Mouse (Mus musculus) spleen, adult 2 months (tissue): ENCODE measurements at regions not wholly inside any gene's neighbourhood (a gene's known extent, or its start where the extent isn't known, plus 50 kb on each side); places are given as distances from the start of the nearest gene placed in this dataset.

Source experiments
- DNase-seq, 2 experiments: peaks; one replicate each; pipeline versions ENCODE4 v3.0.0 to v3.0.0-alpha.2; 2012 to 2021; ENCODE audit warnings: low spot score in 2 of 2, low read depth in 1 of 2
- H3K27ac ChIP-seq: fragments of 200-500 bp; 2 replicates; pipeline ENCODE4 v1.5.1; 2012; ENCODE audit warnings: low read length, inconsistent platforms; ENCODE audit not compliant: insufficient read depth
- H3K27me3 ChIP-seq: fragments of 200-500 bp; 2 replicates; pipeline ENCODE4 v1.6.1; 2012; ENCODE audit warnings: mild to moderate bottlenecking, moderate library complexity, low read length, inconsistent platforms; ENCODE audit not compliant: control insufficient read depth, insufficient read depth
- H3K36me3 ChIP-seq: fragments of 200-500 bp; 2 replicates; pipeline ENCODE4 v1.6.1; 2012; ENCODE audit warnings: mild to moderate bottlenecking, low read length, inconsistent platforms; ENCODE audit not compliant: control insufficient read depth, insufficient read depth
- H3K4me1 ChIP-seq: fragments of 200-500 bp; 2 replicates; pipeline ENCODE4 v1.6.1; 2011; ENCODE audit warnings: inconsistent platforms; ENCODE audit not compliant: control insufficient read depth, insufficient read depth, insufficient read length
- H3K4me3 ChIP-seq: fragments of 200-500 bp; 2 replicates; pipeline ENCODE4 v1.5.1; 2011; ENCODE audit warnings: mild to moderate bottlenecking, inconsistent platforms; ENCODE audit not compliant: insufficient read depth, insufficient read length; ENCODE audit errors: extremely low read depth
- CTCF ChIP-seq: fragments of 200-500 bp; IDR thresholded peaks from 2 replicates; pipeline ENCODE4 v1.5.1; 2011; ENCODE audit warnings: mild to moderate bottlenecking, inconsistent platforms; ENCODE audit not compliant: insufficient read depth, insufficient read length, insufficient replicate concordance; ENCODE audit errors: extremely low read depth
- POLR2A ChIP-seq: fragments of 200-500 bp; IDR thresholded peaks from 2 replicates; pipeline ENCODE4 v1.6.1; 2011; ENCODE audit warnings: low read depth, low read length, inconsistent platforms
- WGBS: fragments of 180-500 bp; shearing (Covaris S2); methylation state at CpG from one replicate; pipeline ENCODE4 v1.1.7; 2018; 5-methylcytosine and 5-hydroxymethylcytosine counted together

- TF ChIP-seq POLR2A (no peak), CTCF (no peak)
- no peak overlapping the region for H3K4me3 ChIP-seq
- H3K4me1 ChIP-seq, result no peaks in the 10 kb centered on the region
- DNase-seq, result no peak
- no peaks in the 10 kb centered on the region for H3K27me3 ChIP-seq
- H3K27ac ChIP-seq, result no peak overlapping the region
- WGBS, result 85% methylated on average over 3 of the region's 3 CpGs
- no peaks in the 10 kb centered on the region for H3K36me3 ChIP-seq
These were observed 213.6 kb upstream of the Nmur2 start for GRCm38 (mm10) chr11:56254437-56254836.

- Histone ChIP-seq H3K27ac (no peak overlapping the region), H3K27me3 (no peaks in the 10 kb centered on the region), H3K36me3 (no peaks in the 10 kb centered on the region), H3K4me3 (no peak overlapping the region), H3K4me1 (no peaks in the 10 kb centered on the region)
- TF ChIP-seq CTCF (no peak), POLR2A (no peak)
- 31% methylated on average over 4 of the region's 4 CpGs for WGBS
- no peak for DNase-seq
These were observed 206.6 kb upstream of the Nmur2 start for GRCm38 (mm10) chr11:56247333-56247823.

DNA sequence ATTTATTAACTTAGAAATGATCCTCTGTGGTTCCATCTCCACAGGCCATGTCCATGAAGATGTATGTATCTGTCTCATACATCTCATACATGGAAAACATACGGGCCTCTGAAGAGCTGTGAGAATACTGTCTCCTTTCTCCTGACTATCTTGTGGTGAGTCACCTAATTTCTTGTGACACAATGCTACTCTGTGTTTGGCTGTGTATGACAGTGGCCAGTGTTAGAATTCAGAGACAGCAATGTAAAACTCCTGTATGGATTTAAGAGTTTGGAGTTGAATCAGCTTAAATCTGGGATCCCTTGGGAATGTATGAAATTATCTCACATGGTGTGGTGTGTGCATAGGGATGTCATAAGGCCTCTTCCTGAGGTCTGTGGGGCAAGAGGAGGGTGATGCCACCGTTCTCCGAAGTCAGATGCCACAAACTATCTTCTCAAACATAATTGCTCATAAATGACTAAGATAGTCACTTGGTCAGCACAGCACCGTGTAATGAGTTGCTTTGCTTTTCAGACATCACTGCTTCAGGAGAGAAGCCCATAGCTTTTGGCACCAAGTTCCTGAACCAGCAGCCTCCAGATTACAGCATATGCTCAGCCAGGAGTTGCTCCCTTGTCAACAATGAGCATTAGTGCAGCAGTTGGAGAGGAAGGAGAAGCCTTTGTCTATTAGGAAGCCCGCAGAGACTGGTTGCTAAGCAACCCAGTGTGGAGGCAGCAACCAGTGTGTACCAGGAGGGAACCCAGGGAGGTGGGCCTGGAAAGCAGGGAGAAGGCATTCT lies 205.9 kb upstream of the Nmur2 start:
- Histone ChIP-seq H3K27ac (no peak overlapping the region), H3K36me3 (no peaks in the 10 kb centered on the region), H3K27me3 (no peaks in the 10 kb centered on the region), H3K4me1 (no peaks in the 10 kb centered on the region), H3K4me3 (no peak overlapping the region)
- TF ChIP-seq POLR2A (no peak), CTCF (no peak)
- 60% methylated on average over 5 of the region's 5 CpGs for WGBS
- DNase-seq, result no peak

DNA sequence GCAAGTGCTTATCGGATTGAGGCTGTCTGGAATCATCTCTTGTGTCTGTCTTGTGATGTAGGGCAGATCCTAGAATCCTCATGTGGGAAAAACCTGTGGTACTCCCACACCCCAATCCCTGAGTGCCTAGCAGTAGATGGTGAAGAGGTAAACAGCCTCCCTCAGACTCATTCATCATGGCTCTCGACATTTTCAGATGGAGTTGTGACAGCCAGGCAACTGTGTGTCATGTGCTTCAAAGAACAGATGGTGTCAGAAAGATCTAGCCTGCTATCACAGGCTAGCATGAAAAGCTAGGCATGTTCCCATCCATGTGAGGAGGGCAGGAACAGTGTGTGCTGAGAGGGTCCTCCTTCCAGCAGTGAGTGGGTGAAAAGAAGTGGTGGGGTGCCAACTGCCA lies 204.1 kb upstream of the Nmur2 start:
- WGBS, result 69% methylated on average over 2 of the region's 2 CpGs
- Histone ChIP-seq H3K27me3 (no peaks in the 10 kb centered on the region), H3K36me3 (no peaks in the 10 kb centered on the region), H3K4me3 (no peak overlapping the region), H3K4me1 (no peaks in the 10 kb centered on the region), H3K27ac (no peak overlapping the region)
- TF ChIP-seq POLR2A, result no peak
- DNase-seq, result no peak

- H3K27ac ChIP-seq, result no peak overlapping the region
- no peaks in the 10 kb centered on the region for H3K36me3 ChIP-seq
- H3K4me1 ChIP-seq, result no peaks in the 10 kb centered on the region
- no peaks in the 10 kb centered on the region for H3K27me3 ChIP-seq
- WGBS, result 83% methylated on average over 8 of the region's 8 CpGs
- no peak for DNase-seq
- TF ChIP-seq CTCF (no peak), POLR2A (no peak)
- no peak overlapping the region for H3K4me3 ChIP-seq
These were observed 202.6 kb upstream of the Nmur2 start for GRCm38 (mm10) chr11:56243447-56243846.

GRCm38 (mm10) chr11:56238745-56239144 lies 197.9 kb upstream of the Nmur2 start:
- Histone ChIP-seq H3K27me3 (no peaks in the 10 kb centered on the region), H3K27ac (no peak overlapping the region), H3K4me3 (no peak overlapping the region), H3K4me1 (no peaks in the 10 kb centered on the region), H3K36me3 (no peaks in the 10 kb centered on the region)
- TF ChIP-seq POLR2A (no peak), CTCF (no peak)
- no peak for DNase-seq
- WGBS, result 49% methylated on average over 4 of the region's 4 CpGs

GRCm38 (mm10) chr11:56224999-56225398 lies 184.2 kb upstream of the Nmur2 start:
- Histone ChIP-seq H3K4me1 (no peaks in the 10 kb centered on the region), H3K27ac (no peak overlapping the region), H3K27me3 (no peaks in the 10 kb centered on the region), H3K4me3 (no peak overlapping the region), H3K36me3 (no peaks in the 10 kb centered on the region)
- 89% methylated on average over 2 of the region's 2 CpGs for WGBS
- TF ChIP-seq POLR2A, result no peak
- no peak for TF ChIP-seq CTCF
- no peak for DNase-seq
